8 mouse cellular contexts compared by ENCODE assay signal in the genomic region with DNA sequence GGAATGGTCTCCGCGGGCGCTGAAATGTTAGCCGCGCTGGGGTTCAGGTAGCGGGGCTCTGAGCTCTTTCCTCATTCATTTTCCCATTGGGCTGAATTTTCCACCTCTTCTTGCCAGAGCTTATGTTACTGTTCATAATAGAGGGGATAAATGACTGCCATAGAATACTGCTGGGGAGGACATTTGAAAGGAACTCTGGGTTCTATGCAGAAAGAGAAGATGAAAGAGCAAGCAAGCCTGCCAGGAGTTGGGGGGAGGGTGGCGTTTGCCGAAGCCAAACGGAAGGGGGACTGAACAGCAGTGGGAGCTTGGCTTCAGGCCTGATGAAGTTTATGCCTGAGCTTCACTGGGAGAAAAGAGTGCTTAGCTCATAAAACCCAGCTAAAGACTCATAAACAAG. TPM values are rescaled to one million over a fixed set of nuclear protein-coding genes. Genes with fewer than 3 reads are reported as not detected.
A peak's percentile ranks its signal among the peaks of the same experiment; 100 is the strongest.
DNase-seq lines count a peak whose midpoint lies in the region; ATAC-seq and TF ChIP-seq lines count a peak whose summit lies in the region.

No protein-coding gene starts in this region.

- peaks cover 11% of the 10 kb centered on the region for H3K4me1 ChIP-seq in embryonic facial prominence, embryonic 13.5 days
- peaks cover 9% of the 10 kb centered on the region; the same call in 1 of the 2 replicates for H3K4me1 ChIP-seq in neural tube, embryonic 15.5 days

- peak overlapping the region; percentile 10 for H3K4me2 ChIP-seq in embryonic facial prominence, embryonic 13.5 days
- peak overlapping the region; percentile 26 for H3K4me2 ChIP-seq in neural tube, embryonic 15.5 days

- H3K4me3 ChIP-seq in embryonic facial prominence, embryonic 13.5 days: no peak overlapping the region
- peak overlapping the region; percentile 31 for H3K4me3 ChIP-seq in layer of hippocampus, adult 2 months
- no peak overlapping the region for H3K4me3 ChIP-seq in neural tube, embryonic 15.5 days (replicated peaks)

- H3K27ac ChIP-seq in embryonic facial prominence, embryonic 13.5 days: peak overlapping the region; percentile 81
- peak overlapping the region; percentile 89 for H3K27ac ChIP-seq in layer of hippocampus, adult 2 months
- peak overlapping the region; percentile 43 for H3K27ac ChIP-seq in neural tube, embryonic 15.5 days (replicated peaks)

- H3K9me3 ChIP-seq in embryonic facial prominence, embryonic 13.5 days: no peaks in the 10 kb centered on the region
- no peaks in the 10 kb centered on the region for H3K9me3 ChIP-seq in neural tube, embryonic 15.5 days (replicated peaks)

- 47% methylated on average over 9 of the region's 9 CpGs for WGBS in embryonic facial prominence, embryonic 13.5 days
- 41% methylated on average over 9 of the region's 9 CpGs for WGBS in neural tube, embryonic 15.5 days

- peak; percentile 40 for DNase-seq in kidney, postnatal 14 days
- DNase-seq in kidney, adult 9 months: no peak
- DNase-seq in layer of hippocampus, adult 2 months (ENCODE audit: low spot score in 2 of 2): peak; percentile 67 to 77
- no peak for DNase-seq in adrenal gland, adult 8-10 months
- DNase-seq in ovary, adult 18-20 months (ENCODE audit: low spot score): no peak
- DNase-seq in thymus, postnatal 14 days: no peak

- no peaks in the 10 kb centered on the region for H3K36me3 ChIP-seq in embryonic facial prominence, embryonic 13.5 days
- no peaks in the 10 kb centered on the region for H3K36me3 ChIP-seq in neural tube, embryonic 15.5 days

- H3K27me3 ChIP-seq in embryonic facial prominence, embryonic 13.5 days: no peaks in the 10 kb centered on the region
- H3K27me3 ChIP-seq in neural tube, embryonic 15.5 days (replicated peaks): no peaks in the 10 kb centered on the region

- H3K9ac ChIP-seq in embryonic facial prominence, embryonic 13.5 days: no peak overlapping the region
- H3K9ac ChIP-seq in neural tube, embryonic 15.5 days (replicated peaks): no peak overlapping the region

- TF ChIP-seq CTCF in layer of hippocampus, adult 2 months (conservative IDR thresholded peaks at IDR 0.05): peak; percentile 26; the same call in 1 of the 2 replicates

- 0 out of 2 replicates have a peak, but pooled peaks have one; percentile 43 for ATAC-seq in embryonic facial prominence, embryonic 13.5 days (ENCODE audit: insufficient number of reproducible peaks, insufficient read depth, low FRiP score, low TSS enrichment, low read depth)
- peak; percentile 55 for ATAC-seq in neural tube, embryonic 15.5 days (ENCODE audit: low FRiP score)

RNA-seq across cellular contexts. Expression of gene Idh2, which starts 34.2 kb away (rescaled TPM):
- polyA plus RNA-seq in embryonic facial prominence, embryonic 13.5 days (2015; fragmentation: Nextera tagmentation; extraction: Ambion mirVana): 514 and 560 TPM in 2 replicates
- total RNA-seq in layer of hippocampus, adult 2 months (2021): 10 to 100 TPM; 63.8 to 69.8 TPM
- polyA plus RNA-seq in neural tube, embryonic 15.5 days (2015; fragmentation: Nextera tagmentation; extraction: Ambion mirVana): 200 and 267 TPM in 2 replicates
- total RNA-seq in adrenal gland, adult 8-10 months (2022): 100 to 1,000 TPM; 122 to 222 (median 165) TPM

RNA-seq across cellular contexts. Expression of gene Sema4b, which starts 37.3 kb away (rescaled TPM):
- polyA plus RNA-seq in embryonic facial prominence, embryonic 13.5 days (2015; fragmentation: Nextera tagmentation; extraction: Ambion mirVana): 18.6 and 19.8 TPM in 2 replicates
- total RNA-seq in layer of hippocampus, adult 2 months (2021): 10 to 100 TPM; 25.7 to 27.5 TPM
- 22.7 and 25.8 TPM in 2 replicates for polyA plus RNA-seq in neural tube, embryonic 15.5 days (2015; fragmentation: Nextera tagmentation; extraction: Ambion mirVana)
- total RNA-seq in adrenal gland, adult 8-10 months (2022): 10 to 100 TPM; 58.6 to 86.9 (median 67.8) TPM

Comparison
In these comparisons a context has a peak if more than half of its experiments do, and no peak if none do; other contexts are left out.
1. DNase-seq: peak in kidney, postnatal 14 days (single experiment) and layer of hippocampus, adult 2 months (2 of 2); none in kidney, adult 9 months (single experiment), adrenal gland, adult 8-10 months (single experiment), ovary, adult 18-20 months (single experiment) and thymus, postnatal 14 days (single experiment).
2. Peak in every context shown above with its lines, with median percentiles within 50 percentile points of each other: H3K27ac ChIP-seq.